Mouse (Mus musculus) small intestine, adult 2 months (tissue): Measurements from ENCODE around the gene 2610042L04Rik.
"Not testable (repeated sequence)": the region's sequence is repeated elsewhere in the genome, so short reads cannot be mapped to it uniquely, and the experiment has no call there.

Source experiments
- CTCF ChIP-seq: fragments of 200-500 bp; IDR thresholded peaks from 2 replicates; pipeline ENCODE4 v1.5.1; 2012; ENCODE audit warnings: low read depth, mild to moderate bottlenecking, control low read depth, inconsistent platforms, low read length, moderate library complexity, mixed read lengths; ENCODE audit not compliant: insufficient replicate concordance, insufficient read length; ENCODE audit errors: extremely low read depth
- POLR2A ChIP-seq: fragments of 200-500 bp; IDR thresholded peaks from 2 replicates; pipeline ENCODE4 v1.6.1; 2012; ENCODE audit warnings: low read depth, mild to moderate bottlenecking, control low read depth, inconsistent platforms, low read length, moderate library complexity

DNA sequence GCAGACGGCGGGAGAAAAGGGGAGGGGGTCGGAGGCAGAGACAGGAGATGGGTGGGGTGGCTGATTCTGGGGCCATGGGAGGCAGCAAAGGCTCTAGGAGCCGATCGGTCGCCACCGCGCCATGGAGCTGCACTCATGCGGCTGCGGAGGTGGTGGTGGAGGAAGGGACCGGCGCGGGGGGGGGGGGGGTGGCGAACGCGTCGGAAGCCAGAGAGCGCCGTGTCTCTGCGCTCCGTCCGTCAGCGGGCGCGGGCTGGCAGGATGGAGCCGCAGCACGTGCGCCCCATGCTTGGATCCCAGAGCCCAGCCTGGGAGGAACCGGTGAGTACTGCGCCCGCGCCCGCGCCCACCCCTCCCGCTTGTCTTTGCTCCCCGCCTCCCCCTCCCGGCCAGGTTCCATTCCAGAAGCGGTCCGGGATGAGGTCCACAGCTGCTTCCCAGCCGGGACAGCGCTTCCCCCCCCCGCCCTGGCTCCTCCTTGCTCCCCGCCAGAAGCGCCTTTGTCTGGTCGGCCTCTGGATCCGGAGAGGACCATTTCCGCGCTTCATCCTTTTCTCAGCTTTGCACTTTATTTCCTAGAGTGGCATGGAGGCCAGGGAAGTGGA lies at the start of gene 2610042L04Rik:
- not testable (repeated sequence) for TF ChIP-seq CTCF, POLR2A
